Mouse (Mus musculus) CH12.LX (cell line): ENCODE measurements at regions not wholly inside any gene's neighbourhood (a gene's known extent, or its start where the extent isn't known, plus 50 kb on each side); places are given as distances from the start of the nearest gene placed in this dataset.

Experiments
- DNase-seq: peaks from one replicate; pipeline ENCODE4 v3.0.0-alpha.2; 2013; ENCODE audit errors: extremely low read depth
- H3K27ac ChIP-seq: 2 replicates; pipeline ENCODE4 v1.5.1; 2012; ENCODE audit warnings: low read depth, mild to moderate bottlenecking, control low read depth, moderate library complexity; ENCODE audit not compliant: insufficient read depth
- H3K27me3 ChIP-seq: replicated peaks from 2 replicates; pipeline ENCODE3; 2012; ENCODE audit warnings: inconsistent platforms
- H3K36me3 ChIP-seq, 2 experiments: replicated peaks in 1 of 2; 2 replicates each; pipeline versions ENCODE3 to v1.6.1; 2012; ENCODE audit warnings: inconsistent platforms in 1 of 2, low read length in 1 of 2, mild to moderate bottlenecking in 1 of 2, mixed read lengths in 1 of 2, moderate library complexity in 1 of 2; ENCODE audit not compliant: control insufficient read depth in 1 of 2, insufficient read depth in 1 of 2
- H3K4me1 ChIP-seq, 2 experiments: 2 replicates each; pipeline ENCODE4 v1.6.1; 2012; ENCODE audit warnings: inconsistent platforms in 1 of 2, moderate library complexity in 1 of 2; ENCODE audit not compliant: insufficient read depth in 2 of 2, control insufficient read depth in 1 of 2
- H3K4me2 ChIP-seq: 2 replicates; pipeline ENCODE4 v1.6.1; 2012; ENCODE audit warnings: low read depth, mild to moderate bottlenecking, control low read depth; ENCODE audit not compliant: poor library complexity, insufficient read depth, severe bottlenecking
- H3K4me3 ChIP-seq, 3 experiments: fragments of 150-350 bp in 1 of 3; sonication (generic) in 1 of 3; replicated peaks in 1 of 3; 2 replicates each; pipeline versions ENCODE3 to v1.5.1; 2011 to 2012; ENCODE audit warnings: low read depth in 2 of 3, low read length in 2 of 3, mild to moderate bottlenecking in 2 of 3, moderate library complexity in 2 of 3, control low read depth in 1 of 3, improper control_type of control experiment in 1 of 3, inconsistent platforms in 1 of 3, mixed read lengths in 1 of 3; ENCODE audit not compliant: poor library complexity in 1 of 3
- H3K79me2 ChIP-seq: replicated peaks from 2 replicates; pipeline ENCODE4 v1.6.1; 2012; ENCODE audit warnings: mild to moderate bottlenecking, moderate library complexity; ENCODE audit not compliant: control insufficient read depth, poor library complexity, insufficient read depth, severe bottlenecking; ENCODE audit errors: extremely low read depth
- H3K9ac ChIP-seq: 2 replicates; pipeline ENCODE4 v1.6.1; 2012; ENCODE audit warnings: low read depth, mild to moderate bottlenecking, control low read depth, moderate library complexity; ENCODE audit not compliant: insufficient read depth
- H3K9me3 ChIP-seq: replicated peaks from 2 replicates; pipeline ENCODE3; 2012; ENCODE audit warnings: low read length, inconsistent platforms, mixed read lengths
- BHLHE40 ChIP-seq: IDR thresholded peaks from 2 replicates; pipeline ENCODE4 v1.6.1; 2011; ENCODE audit warnings: mild to moderate bottlenecking, low read depth, low read length, improper control_type of control experiment
- CHD1 ChIP-seq: IDR thresholded peaks from 2 replicates; pipeline ENCODE4 v1.6.1; 2012; ENCODE audit warnings: low read depth, low read length, improper control_type of control experiment, inconsistent platforms
- CHD2 ChIP-seq: IDR thresholded peaks from 2 replicates; pipeline ENCODE4 v1.6.1; 2011; ENCODE audit warnings: low read length, improper control_type of control experiment
- CTCF ChIP-seq, 2 experiments: IDR thresholded peaks in 1 of 2; conservative IDR thresholded peaks in 1 of 2; 2 replicates each; pipeline ENCODE4 v1.5.1; 2011 to 2012; ENCODE audit warnings: low read depth in 2 of 2, low read length in 2 of 2, improper control_type of control experiment in 1 of 2, inconsistent platforms in 1 of 2, mild to moderate bottlenecking in 1 of 2, moderate library complexity in 1 of 2
- E2F4 ChIP-seq: IDR thresholded peaks from 2 replicates; pipeline ENCODE4 v1.6.1; 2011; ENCODE audit warnings: low read depth, low read length, improper control_type of control experiment; ENCODE audit not compliant: insufficient replicate concordance
- ELF1 ChIP-seq: IDR thresholded peaks from 2 replicates; pipeline ENCODE4 v1.6.1; 2014; ENCODE audit warnings: low read depth, mild to moderate bottlenecking, inconsistent platforms, low read length, improper control_type of control experiment
- EP300 ChIP-seq: IDR thresholded peaks from 2 replicates; pipeline ENCODE4 v1.6.1; 2011; ENCODE audit warnings: low read length, improper control_type of control experiment
- ETS1 ChIP-seq: conservative IDR thresholded peaks from 2 replicates; pipeline ENCODE4 v1.6.1; 2012; ENCODE audit warnings: low read depth, mild to moderate bottlenecking, inconsistent platforms, low read length, improper control_type of control experiment, moderate library complexity
- GABPA ChIP-seq: IDR thresholded peaks from 2 replicates; pipeline ENCODE4 v1.6.1; 2012; ENCODE audit warnings: low read depth, low read length, improper control_type of control experiment, inconsistent platforms; ENCODE audit not compliant: insufficient replicate concordance
- HCFC1 ChIP-seq: IDR thresholded peaks from 2 replicates; pipeline ENCODE4 v1.6.1; 2012; ENCODE audit warnings: low read depth, mild to moderate bottlenecking, inconsistent platforms, low read length, improper control_type of control experiment
- IRF4 ChIP-seq: IDR thresholded peaks from 2 replicates; pipeline ENCODE4 v1.6.1; 2014; ENCODE audit warnings: low read depth, mild to moderate bottlenecking, inconsistent platforms, low read length, improper control_type of control experiment
- JUN ChIP-seq: IDR thresholded peaks from 2 replicates; pipeline ENCODE4 v1.6.1; 2011; ENCODE audit warnings: low read depth, mild to moderate bottlenecking, low read length, improper control_type of control experiment, moderate library complexity; ENCODE audit not compliant: insufficient read depth
- JUND ChIP-seq: conservative IDR thresholded peaks from 2 replicates; pipeline ENCODE4 v1.6.1; 2011; ENCODE audit warnings: low read depth, low read length, improper control_type of control experiment
- KAT2A ChIP-seq: IDR thresholded peaks from 2 replicates; pipeline ENCODE4 v1.6.1; 2012; ENCODE audit warnings: low read length, improper control_type of control experiment, inconsistent platforms; ENCODE audit not compliant: insufficient replicate concordance
- MAFK ChIP-seq: IDR thresholded peaks from 2 replicates; pipeline ENCODE4 v1.6.1; 2011; ENCODE audit warnings: low read length, improper control_type of control experiment; ENCODE audit not compliant: insufficient replicate concordance
- MAX ChIP-seq: IDR thresholded peaks from 2 replicates; pipeline ENCODE4 v1.6.1; 2011; ENCODE audit warnings: low read length, improper control_type of control experiment
- MAZ ChIP-seq: IDR thresholded peaks from 2 replicates; pipeline ENCODE4 v1.6.1; 2012; ENCODE audit warnings: low read depth, mild to moderate bottlenecking, inconsistent platforms, low read length, improper control_type of control experiment, moderate library complexity
- MEF2A ChIP-seq: IDR thresholded peaks from 2 replicates; pipeline ENCODE4 v1.6.1; 2014; ENCODE audit warnings: low read depth, mild to moderate bottlenecking, inconsistent platforms, low read length, improper control_type of control experiment, borderline replicate concordance
- MXI1 ChIP-seq: IDR thresholded peaks from 2 replicates; pipeline ENCODE4 v1.6.1; 2011; ENCODE audit warnings: mild to moderate bottlenecking, low read depth, low read length, improper control_type of control experiment
- MYC ChIP-seq: IDR thresholded peaks from 2 replicates; pipeline ENCODE4 v1.6.1; 2011; ENCODE audit warnings: low read depth, mild to moderate bottlenecking, improper control_type of control experiment, low read length
- NELFE ChIP-seq: IDR thresholded peaks from 2 replicates; pipeline ENCODE4 v1.6.1; 2011; ENCODE audit warnings: low read depth, low read length, improper control_type of control experiment
- NRF1 ChIP-seq: IDR thresholded peaks from 2 replicates; pipeline ENCODE4 v1.6.1; 2014; ENCODE audit warnings: low read depth, mild to moderate bottlenecking, inconsistent platforms, low read length, improper control_type of control experiment, moderate library complexity
- PAX5 ChIP-seq: IDR thresholded peaks from 2 replicates; pipeline ENCODE4 v1.6.1; 2012; ENCODE audit warnings: low read length, inconsistent platforms, mixed read lengths
- POLR2A ChIP-seq: IDR thresholded peaks from 2 replicates; pipeline ENCODE4 v1.6.1; 2011; ENCODE audit warnings: low read depth, mild to moderate bottlenecking, improper control_type of control experiment, low read length
- POLR2AphosphoS2 ChIP-seq: IDR thresholded peaks from 2 replicates; pipeline ENCODE4 v1.6.1; 2011; ENCODE audit warnings: low read depth, low read length, improper control_type of control experiment
- RAD21 ChIP-seq: IDR thresholded peaks from 2 replicates; pipeline ENCODE4 v1.6.1; 2011; ENCODE audit warnings: low read depth, mild to moderate bottlenecking, low read length, improper control_type of control experiment, moderate library complexity
- RCOR1 ChIP-seq: conservative IDR thresholded peaks from 2 replicates; pipeline ENCODE4 v1.6.1; 2012; ENCODE audit warnings: low read depth, mild to moderate bottlenecking, inconsistent platforms, low read length, improper control_type of control experiment
- SIN3A ChIP-seq: IDR thresholded peaks from 2 replicates; pipeline ENCODE4 v1.6.1; 2012; ENCODE audit warnings: low read length, improper control_type of control experiment, inconsistent platforms
- SMC3 ChIP-seq: IDR thresholded peaks from 2 replicates; pipeline ENCODE4 v1.6.1; 2011; ENCODE audit warnings: low read depth, low read length, improper control_type of control experiment
- TBP ChIP-seq: conservative IDR thresholded peaks from 2 replicates; pipeline ENCODE4 v1.6.1; 2011; ENCODE audit warnings: low read depth, low read length, improper control_type of control experiment
- TCF12 ChIP-seq: IDR thresholded peaks from 2 replicates; pipeline ENCODE4 v1.6.1; 2014; ENCODE audit warnings: low read depth, mild to moderate bottlenecking, inconsistent platforms, low read length, improper control_type of control experiment
- UBTF ChIP-seq: IDR thresholded peaks from 2 replicates; pipeline ENCODE4 v1.6.1; 2012; ENCODE audit warnings: low read depth, mild to moderate bottlenecking, inconsistent platforms, low read length, improper control_type of control experiment, moderate library complexity
- USF1 ChIP-seq: IDR thresholded peaks from 2 replicates; pipeline ENCODE4 v1.6.1; 2014; ENCODE audit warnings: low read depth, mild to moderate bottlenecking, inconsistent platforms, low read length, improper control_type of control experiment
- USF2 ChIP-seq: conservative IDR thresholded peaks from 2 replicates; pipeline ENCODE4 v1.6.1; 2011; ENCODE audit warnings: low read depth, low read length, improper control_type of control experiment
- ZC3H11A ChIP-seq: IDR thresholded peaks from 2 replicates; pipeline ENCODE4 v1.6.1; 2012; ENCODE audit warnings: low read depth, mild to moderate bottlenecking, inconsistent platforms, low read length, improper control_type of control experiment
- ZKSCAN1 ChIP-seq: IDR thresholded peaks from 2 replicates; pipeline ENCODE4 v1.6.1; 2012; ENCODE audit warnings: low read depth, inconsistent platforms, low read length, improper control_type of control experiment, borderline replicate concordance
- ZMIZ1 ChIP-seq: IDR thresholded peaks from 2 replicates; pipeline ENCODE4 v1.6.1; 2012; ENCODE audit warnings: low read depth, mild to moderate bottlenecking, inconsistent platforms, low read length, improper control_type of control experiment
- ZNF384 ChIP-seq: IDR thresholded peaks from 2 replicates; pipeline ENCODE4 v1.6.1; 2012; ENCODE audit warnings: low read depth, low read length, improper control_type of control experiment, inconsistent platforms
- dilution Hi-C: fragments of 300-500 bp; cut with MboI; formaldehyde crosslinking; loops from 2 replicates; pipeline ENCODE4 v1.14.3; 2020; ENCODE audit warnings: low sequenced_read_pairs; ENCODE audit not compliant: extremely low pct_unique_long_range_greater_than_20kb, extremely low pct_ligation_motif_present
- in situ Hi-C: fragments of 300-500 bp; cut with MboI; formaldehyde crosslinking; loops from 3 replicates; pipeline ENCODE4 v1.14.3; 2019; ENCODE audit warnings: low sequenced_read_pairs, low pct_ligation_motif_present, low pct_unique_long_range_greater_than_20kb, mixed read lengths

GRCm38 (mm10) chr6:68256725-68257124 lies 721.1 kb upstream of the Tacstd2 start:
- TF ChIP-seq RCOR1, result no peak
- no peak for TF ChIP-seq MAZ
- no peak for TF ChIP-seq GABPA
- peak; percentile 90 for TF ChIP-seq IRF4
- peak; percentile 53; the same call in 1 of the 2 replicates for TF ChIP-seq JUND
- TF ChIP-seq MAFK, result peak; percentile 64; the same call in 1 of the 2 replicates
- TF ChIP-seq USF2, result no peak
- TF ChIP-seq POLR2AphosphoS2, result 0 out of 2 replicates have a peak, but pooled peaks have one; percentile 2
- peak; percentile 97 for TF ChIP-seq ETS1
- TF ChIP-seq MAX, result no peak; the same call in 1 of the 2 replicates
- TF ChIP-seq EP300, result peak; percentile 96
- TF ChIP-seq TBP, result peak; percentile 59; the same call in 1 of the 2 replicates
- TF ChIP-seq BHLHE40, result peak; percentile 61; the same call in 1 of the 2 replicates
- TF ChIP-seq POLR2A, result no peak
- TF ChIP-seq CHD2, result peak; percentile 34; the same call in 1 of the 2 replicates
- TF ChIP-seq HCFC1, result 0 out of 2 replicates have a peak, but pooled peaks have one; percentile 11
- TF ChIP-seq NELFE, result no peak
- no peak for TF ChIP-seq CTCF (conservative IDR thresholded peaks at IDR 0.05 in 1 of 2, IDR thresholded peaks at IDR 0.05 in 1 of 2; ENCODE audit: low read depth in 2 of 2, low read length in 2 of 2)
- TF ChIP-seq RAD21, result no peak; the same call in 1 of the 2 replicates
- TF ChIP-seq KAT2A, result no peak
- no peak for TF ChIP-seq USF1
- no peak for TF ChIP-seq PAX5
- TF ChIP-seq TCF12, result peak; percentile 78
- no peak for TF ChIP-seq UBTF
- no peak for TF ChIP-seq MYC
- TF ChIP-seq SMC3, result no peak
- TF ChIP-seq MXI1, result peak; percentile 9; the same call in 1 of the 2 replicates
- no peak for TF ChIP-seq ELF1
- TF ChIP-seq E2F4, result no peak
- TF ChIP-seq ZMIZ1, result no peak
- no peak for TF ChIP-seq ZC3H11A
- TF ChIP-seq ZNF384, result no peak
- no peak; the same call in 1 of the 2 replicates for TF ChIP-seq CHD1
- TF ChIP-seq JUN, result peak; percentile 61; the same call in 1 of the 2 replicates
- peak; percentile 77; the same call in 1 of the 2 replicates for TF ChIP-seq MEF2A
- TF ChIP-seq NRF1, result no peak
- no peak for TF ChIP-seq ZKSCAN1
- TF ChIP-seq SIN3A, result peak; percentile 84
- Histone ChIP-seq H3K79me2 (peaks cover 9% of the 10 kb centered on the region; the same call in 1 of the 2 replicates), H3K9ac (peak overlapping the region; percentile 59), H3K27ac (peak overlapping the region; percentile 91), H3K4me1 (peaks cover 5 to 27% of the 10 kb centered on the region in 2 experiments; a peak in 3 of 4 replicates), H3K36me3 (peaks cover 7 to 22% of the 10 kb centered on the region in 2 experiments), H3K4me2 (peak overlapping the region; percentile 91), H3K9me3 (no peaks in the 10 kb centered on the region), H3K27me3 (no peaks in the 10 kb centered on the region), H3K4me3 (peak overlapping the region in 2 of 3 experiments; percentile 23 to 61)
- in situ Hi-C loops (loop anchor here (10.0 kb wide), 1 partner anchor 248 kb away; no protein-coding TSS in a partner anchor), dilution Hi-C loops (no loop called here)
- peak; percentile 62 for DNase-seq
